Mouse (Mus musculus): ENCODE results near the gene Mki67.
A peak's percentile ranks its signal among the peaks of the same experiment; 100 is the strongest.
"Not testable (repeated sequence)": the region's sequence is repeated elsewhere in the genome, so short reads cannot be mapped to it uniquely, and the experiment has no call there.

Gene Mki67

GRCm38 (mm10) chr7:135716968-135717557 lies 902 bp upstream of the Mki67 start:
- no peak for DNase-seq (ENCODE audit: low read depth in 2 of 2, low spot score in 2 of 2)

GRCm38 (mm10) chr7:135716445-135716877 lies 300 bp upstream of the Mki67 start:
- peak; percentile 74 to 78 for DNase-seq (ENCODE audit: low read depth in 2 of 2, low spot score in 2 of 2)

DNA sequence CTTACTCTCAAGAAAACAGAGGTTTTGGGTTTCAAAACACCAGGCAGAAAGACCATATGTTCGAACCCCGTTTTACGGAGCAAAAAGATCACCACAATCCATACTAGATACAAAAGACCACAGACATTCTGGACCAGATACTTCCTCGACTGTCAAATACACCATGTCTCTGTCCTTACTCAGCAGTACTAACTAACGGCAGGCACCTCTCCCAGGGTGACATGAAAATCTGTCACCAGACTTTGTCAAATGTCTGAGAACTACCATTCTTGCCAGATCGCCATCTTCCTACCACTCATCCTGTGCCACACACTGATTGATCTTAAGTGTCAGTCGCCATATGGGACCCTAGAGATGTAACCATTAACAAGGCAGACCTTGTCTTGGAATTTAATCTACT lies 995 bp downstream of the Mki67 start:
- no peak for DNase-seq (ENCODE audit: low read depth in 2 of 2, low spot score in 2 of 2)

GRCm38 (mm10) chr7:135713326-135713725 lies 2.8 kb downstream of the Mki67 start:
- DNase-seq (ENCODE audit: low read depth in 2 of 2, low spot score in 2 of 2): no peak

GRCm38 (mm10) chr7:135712534-135712933 lies 3.6 kb downstream of the Mki67 start:
- no peak for DNase-seq (ENCODE audit: low read depth in 2 of 2, low spot score in 2 of 2)

DNA sequence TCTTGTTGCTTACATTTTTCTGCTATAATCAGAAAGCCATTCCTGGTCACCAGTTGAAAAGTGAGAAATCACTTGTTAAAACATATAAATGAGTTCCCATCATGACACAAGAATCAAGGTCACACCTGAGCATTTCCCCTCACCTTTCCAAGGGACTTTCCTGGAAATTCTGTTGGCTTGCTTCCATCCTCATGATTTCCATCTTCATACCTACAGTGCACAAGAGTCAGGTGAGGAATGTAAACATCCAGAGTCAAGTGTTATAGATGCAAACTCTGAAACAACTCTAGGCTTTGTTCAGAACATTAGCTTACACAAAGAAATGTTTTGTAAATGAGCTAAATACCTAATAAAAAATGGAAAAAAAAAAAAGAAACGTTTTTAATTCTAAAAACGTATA lies 5.5 kb downstream of the Mki67 start:
- no peak for DNase-seq (ENCODE audit: low read depth in 2 of 2, low spot score in 2 of 2)

GRCm38 (mm10) chr7:135705753-135706152 lies 10.4 kb downstream of the Mki67 start:
- DNase-seq (ENCODE audit: low read depth in 2 of 2, low spot score in 2 of 2): no peak

DNA sequence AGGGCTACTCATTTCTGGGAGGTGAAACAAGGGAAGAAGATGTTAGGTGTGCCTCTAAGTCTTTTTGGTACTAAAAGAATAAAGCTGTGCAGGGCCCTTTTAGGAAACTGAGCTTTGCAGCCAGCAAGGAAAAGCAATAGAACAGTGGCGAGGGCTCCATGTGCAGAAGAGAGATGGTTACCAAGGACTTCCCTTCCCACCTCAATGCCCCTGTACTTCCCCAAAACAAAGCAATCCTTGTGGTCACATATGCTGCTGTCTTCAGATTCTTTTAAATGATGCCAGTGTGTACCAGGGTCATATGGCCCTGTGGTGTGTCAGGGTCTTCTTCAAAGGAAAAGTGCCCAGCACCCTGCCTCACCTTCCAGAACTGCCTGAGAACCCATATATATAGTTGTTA lies 11.1 kb downstream of the Mki67 start:
- no peak for DNase-seq (ENCODE audit: low read depth in 2 of 2, low spot score in 2 of 2)

- DNase-seq (ENCODE audit: low read depth in 2 of 2, low spot score in 2 of 2): no peak
Observed at GRCm38 (mm10) chr7:135704251-135704650, 11.9 kb downstream of the Mki67 start.

GRCm38 (mm10) chr7:135703600-135704148 lies 12.5 kb downstream of the Mki67 start:
- DNase-seq (ENCODE audit: low read depth in 2 of 2, low spot score in 2 of 2): no peak

GRCm38 (mm10) chr7:135699351-135699750 lies 16.8 kb downstream of the Mki67 start:
- DNase-seq (ENCODE audit: low read depth in 2 of 2, low spot score in 2 of 2): not testable (repeated sequence)

- no peak for DNase-seq (ENCODE audit: low read depth in 2 of 2, low spot score in 2 of 2)
Observed at GRCm38 (mm10) chr7:135698362-135698761, 17.8 kb downstream of the Mki67 start.

DNA sequence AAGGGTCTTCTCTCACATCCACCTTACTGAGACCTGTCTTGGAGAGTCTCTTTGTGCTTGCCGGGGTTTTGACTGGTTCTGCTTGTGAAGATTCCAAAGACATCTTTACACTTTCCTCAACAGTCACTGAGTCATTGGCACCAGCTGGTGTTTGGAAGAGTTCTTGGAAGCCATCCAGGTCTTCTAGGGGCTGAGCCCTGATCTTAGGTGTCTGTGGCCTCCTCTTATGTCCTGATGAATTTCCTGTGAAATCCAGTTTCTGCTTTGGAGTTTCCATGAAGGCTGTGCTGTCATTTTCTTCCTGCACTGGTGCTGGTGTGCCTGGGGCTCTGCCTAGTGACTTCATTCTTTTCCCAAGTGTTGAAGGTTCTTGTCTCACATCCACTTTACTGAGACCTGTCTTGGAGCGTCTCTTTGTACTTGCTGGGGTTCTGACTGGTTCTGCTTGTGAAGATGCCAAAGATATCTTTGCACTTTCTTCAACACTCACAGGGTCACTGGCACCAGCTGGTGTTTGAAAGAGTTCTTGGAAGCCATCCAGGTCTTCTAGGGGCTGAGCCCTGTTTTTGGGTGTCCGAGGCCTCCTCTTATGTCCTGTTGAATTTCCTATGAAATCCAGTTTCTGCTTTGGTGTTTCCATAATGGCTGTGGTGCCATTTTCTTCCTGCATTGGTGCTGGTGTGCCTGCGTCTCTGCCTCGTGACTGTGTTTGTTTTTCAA lies 19.0 kb downstream of the Mki67 start:
- not testable (repeated sequence) for DNase-seq (ENCODE audit: low read depth in 2 of 2, low spot score in 2 of 2)

DNA sequence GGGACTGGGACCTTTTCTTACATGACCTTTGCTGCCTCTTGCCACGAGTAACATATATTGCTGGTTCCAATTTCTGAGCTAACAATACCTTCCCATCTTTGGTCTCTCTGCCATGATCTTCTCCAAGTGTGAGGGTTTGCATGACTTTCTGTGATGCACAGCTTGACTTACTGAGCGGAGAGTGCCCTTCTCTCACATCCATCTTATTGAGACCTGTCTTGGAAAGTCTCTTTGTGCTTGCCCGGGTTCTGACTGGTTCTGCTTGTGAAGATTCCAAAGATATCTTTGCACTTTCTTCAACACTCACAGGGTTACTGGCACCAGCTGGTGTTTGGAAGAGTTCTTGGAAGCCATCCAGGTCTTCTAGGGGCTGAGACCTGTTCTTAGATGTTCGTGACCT lies 20.0 kb downstream of the Mki67 start:
- DNase-seq (ENCODE audit: low read depth in 2 of 2, low spot score in 2 of 2): no peak

- no peak for DNase-seq (ENCODE audit: low read depth in 2 of 2, low spot score in 2 of 2)
Observed at GRCm38 (mm10) chr7:135694796-135695195, 21.4 kb downstream of the Mki67 start.

GRCm38 (mm10) chr7:135694130-135694529 lies 22.0 kb downstream of the Mki67 start:
- no peak for DNase-seq (ENCODE audit: low read depth in 2 of 2, low spot score in 2 of 2)

- DNase-seq (ENCODE audit: low read depth in 2 of 2, low spot score in 2 of 2): no peak
Observed at GRCm38 (mm10) chr7:135691941-135692340, 24.2 kb downstream of the Mki67 start.

GRCm38 (mm10) chr7:135689396-135689795 lies 26.8 kb downstream of the Mki67 start:
- DNase-seq (ENCODE audit: low read depth in 2 of 2, low spot score in 2 of 2): no peak

DNA sequence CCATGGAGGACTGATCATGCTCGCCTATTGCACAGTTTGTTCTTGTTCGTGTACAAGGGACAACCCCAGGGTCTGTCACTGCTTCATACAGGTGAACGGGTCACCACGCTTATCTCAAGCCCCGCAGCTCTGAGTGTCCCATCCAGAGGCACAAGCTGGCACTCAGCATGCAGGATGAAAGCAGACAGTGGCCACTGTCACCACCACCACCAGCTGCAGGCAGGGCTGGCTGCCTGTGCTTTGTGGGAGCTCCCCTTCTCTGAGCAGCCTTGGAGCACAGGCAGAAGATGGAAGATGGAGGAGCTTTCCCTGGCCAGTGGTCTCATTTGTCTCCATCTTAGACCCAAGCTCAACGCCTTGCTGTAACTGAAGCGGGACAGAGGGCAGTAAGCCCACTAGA lies 31.2 kb downstream of the Mki67 start:
- no peak for DNase-seq (ENCODE audit: low read depth in 2 of 2, low spot score in 2 of 2)

GRCm38 (mm10) chr7:135684098-135684497 lies 32.1 kb downstream of the Mki67 start:
- not testable (repeated sequence) for DNase-seq (ENCODE audit: low read depth in 2 of 2, low spot score in 2 of 2)

GRCm38 (mm10) chr7:135680334-135680733 lies 35.8 kb downstream of the Mki67 start:
- peak; percentile 11 to 34 for DNase-seq (ENCODE audit: low read depth in 2 of 2, low spot score in 2 of 2)

DNA sequence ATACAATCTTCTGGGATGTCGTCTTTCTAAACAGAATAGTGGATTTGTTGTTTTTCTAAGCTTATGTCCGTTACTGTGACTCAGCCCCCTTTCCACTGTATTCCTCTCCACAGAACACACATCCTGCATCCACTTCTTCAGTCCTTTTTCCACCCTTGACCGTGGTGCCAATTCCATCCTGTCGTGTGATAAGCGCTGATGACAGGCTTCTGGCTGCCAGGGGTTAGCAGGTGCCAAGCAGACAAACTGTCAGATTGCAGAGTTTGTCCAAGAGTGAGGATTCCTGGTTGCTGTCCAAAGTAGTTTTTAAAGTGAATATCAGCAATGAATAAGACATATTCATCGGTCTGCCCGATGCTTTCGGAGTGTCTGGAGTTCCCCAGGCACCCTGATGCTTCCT lies 39.4 kb downstream of the Mki67 start:
- DNase-seq (ENCODE audit: low read depth in 2 of 2, low spot score in 2 of 2): no peak

DNA sequence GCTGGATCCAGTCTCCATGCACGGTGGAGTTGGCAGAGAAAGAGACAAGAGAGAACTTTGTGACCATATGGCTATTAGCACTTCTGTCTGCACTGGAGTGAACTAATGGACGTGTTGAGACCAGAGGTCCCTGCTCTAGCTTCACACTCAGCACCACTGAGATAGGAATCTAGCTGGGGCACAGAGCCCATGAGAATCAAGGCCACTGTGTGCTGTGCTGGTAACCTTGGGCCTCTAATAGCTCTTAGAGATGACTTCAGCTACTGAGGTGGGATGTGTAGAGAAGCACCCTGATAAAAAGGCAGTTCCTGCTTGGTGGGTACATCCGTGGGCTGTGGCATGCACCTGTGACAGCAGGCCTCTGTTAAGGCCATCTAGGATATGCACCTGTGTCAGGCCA lies 42.6 kb downstream of the Mki67 start:
- DNase-seq (ENCODE audit: low read depth in 2 of 2, low spot score in 2 of 2): no peak

Measured in CD8-positive naive resting alpha-beta T cell, adult 2 months (primary cell).